ENCODE assay signal across 8 mouse cellular contexts in genomic region chr19:3935032-3935895, GRCm38 (mm10). TPM values are rescaled to one million over a fixed set of nuclear protein-coding genes. Genes with fewer than 3 reads are reported as not detected.
DNase-seq lines count a peak whose midpoint lies in the region; ATAC-seq and TF ChIP-seq lines count a peak whose summit lies in the region.

Gene Unc93b1, plus strand, starts transcription at chr19:3935186.

- WGBS in forebrain, embryonic 12.5 days, result 5% methylated on average over 42 of the region's 42 CpGs
- WGBS in lung, postnatal 0 days, result 7% methylated on average over 40 of the region's 42 CpGs
- WGBS in olfactory bulb, adult 2 months, result 14% methylated on average over 42 of the region's 42 CpGs

- no peaks in the 10 kb centered on the region for H3K9me3 ChIP-seq in CH12.LX (replicated peaks; ENCODE audit: low read length)
- H3K9me3 ChIP-seq in forebrain, embryonic 12.5 days, result no peaks in the 10 kb centered on the region
- no peaks in the 10 kb centered on the region for H3K9me3 ChIP-seq in lung, postnatal 0 days (ENCODE audit: low read length)

- TF ChIP-seq EP300 in CH12.LX (IDR thresholded peaks at IDR 0.05; ENCODE audit: low read length), result no peak; the same call in 1 of the 2 replicates
- TF ChIP-seq EP300 in lung, postnatal 0 days (IDR thresholded peaks at IDR 0.05), result no peak

- TF ChIP-seq POLR2A in CH12.LX (IDR thresholded peaks at IDR 0.05; ENCODE audit: low read depth, low read length), result peak; percentile 85
- TF ChIP-seq POLR2A in olfactory bulb, adult 2 months (IDR thresholded peaks at IDR 0.05; ENCODE audit: insufficient read depth, low read depth, low read length), result no peak

- peak within 1 kb of the TSS; percentile 86 for H3K9ac ChIP-seq in CH12.LX (ENCODE audit: insufficient read depth, low read depth)
- peak within 1 kb of the TSS; percentile 33 for H3K9ac ChIP-seq in forebrain, embryonic 12.5 days
- peak within 1 kb of the TSS; percentile 51 for H3K9ac ChIP-seq in lung, postnatal 0 days (replicated peaks; ENCODE audit: low read depth)

- TF ChIP-seq CTCF in CH12.LX (conservative IDR thresholded peaks at IDR 0.05 in 1 of 2, IDR thresholded peaks at IDR 0.05 in 1 of 2; ENCODE audit: low read depth in 2 of 2, low read length in 2 of 2), result no peak
- no peak for TF ChIP-seq CTCF in lung, postnatal 0 days (IDR thresholded peaks at IDR 0.05)
- TF ChIP-seq CTCF in olfactory bulb, adult 2 months (IDR thresholded peaks at IDR 0.05; ENCODE audit: insufficient read depth, low read depth, low read length), result no peak

- H3K4me3 ChIP-seq in CH12.LX (replicated peaks in 1 of 3; ENCODE audit: low read depth in 2 of 3, low read length in 2 of 3, poor library complexity in 1 of 3), result peak within 1 kb of the TSS; percentile 73 to 89 (median 84)
- peak within 1 kb of the TSS; percentile 40 for H3K4me3 ChIP-seq in forebrain, embryonic 12.5 days (replicated peaks)
- peak within 1 kb of the TSS; percentile 55 for H3K4me3 ChIP-seq in lung, postnatal 0 days (ENCODE audit: low read depth, low read length)
- peak within 1 kb of the TSS; percentile 47 for H3K4me3 ChIP-seq in olfactory bulb, adult 2 months (ENCODE audit: insufficient read depth, low read depth, low read length)

- peaks cover 24 to 64% of the 10 kb centered on the region in 2 experiments for H3K4me1 ChIP-seq in CH12.LX (ENCODE audit: control insufficient read depth in 1 of 2, insufficient read depth in 2 of 2)
- peaks cover 14% of the 10 kb centered on the region for H3K4me1 ChIP-seq in forebrain, embryonic 12.5 days
- peaks cover 9% of the 10 kb centered on the region; the same call in 1 of the 2 replicates for H3K4me1 ChIP-seq in lung, postnatal 0 days (ENCODE audit: insufficient read depth, low read depth, low read length)
- peaks cover 19% of the 10 kb centered on the region for H3K4me1 ChIP-seq in olfactory bulb, adult 2 months (ENCODE audit: control insufficient read depth, insufficient read depth, low read length)

- peaks cover 0 to 12% of the 10 kb centered on the region in 2 experiments for H3K36me3 ChIP-seq in CH12.LX (replicated peaks in 1 of 2; ENCODE audit: control insufficient read depth in 1 of 2, insufficient read depth in 1 of 2, low read length in 1 of 2)
- H3K36me3 ChIP-seq in forebrain, embryonic 12.5 days (replicated peaks), result no peaks in the 10 kb centered on the region
- no peaks in the 10 kb centered on the region for H3K36me3 ChIP-seq in lung, postnatal 0 days (ENCODE audit: insufficient read depth, low read length)

- intact Hi-C loops in heart, postnatal 36 days (cut with DNase I), result loop anchor here (2.0 kb wide), 1 partner anchor 28 kb away; the partner anchor contains the start of gene Tcirg1

- peak; percentile 90 for DNase-seq in CH12.LX (ENCODE audit: extremely low read depth)
- DNase-seq in adrenal gland, adult 8-10 months, result peak; percentile 82
- peak; percentile 70 to 72 for DNase-seq in heart, postnatal 36 days
- no peak for DNase-seq in layer of hippocampus, adult 18-20 months (ENCODE audit: low spot score in 2 of 2)
- DNase-seq in lung, postnatal 0 days (ENCODE audit: low spot score), result peak; percentile 93
- no peak for DNase-seq in cerebellum, postnatal 25 days

- in situ Hi-C loops in CH12.LX (cut with MboI; ENCODE audit: low pct_ligation_motif_present, low pct_unique_long_range_greater_than_20kb, low sequenced_read_pairs), result no loop called here

- no peaks in the 10 kb centered on the region for H3K79me2 ChIP-seq in CH12.LX (replicated peaks; ENCODE audit: control insufficient read depth, extremely low read depth, insufficient read depth, poor library complexity, severe bottlenecking)

- H3K27me3 ChIP-seq in CH12.LX (replicated peaks), result no peaks in the 10 kb centered on the region
- peaks cover 28% of the 10 kb centered on the region for H3K27me3 ChIP-seq in forebrain, embryonic 12.5 days
- no peaks in the 10 kb centered on the region for H3K27me3 ChIP-seq in lung, postnatal 0 days (replicated peaks; ENCODE audit: insufficient read depth, low read length)

- peak within 1 kb of the TSS; percentile 97 for H3K27ac ChIP-seq in CH12.LX (ENCODE audit: insufficient read depth, low read depth)
- no peak within 1 kb of the TSS for H3K27ac ChIP-seq in forebrain, embryonic 12.5 days
- H3K27ac ChIP-seq in lung, postnatal 0 days (ENCODE audit: low read length), result peak within 1 kb of the TSS; percentile 47; the same call in 1 of the 2 replicates
- no peak within 1 kb of the TSS for H3K27ac ChIP-seq in olfactory bulb, adult 2 months (ENCODE audit: insufficient read depth, low read depth, low read length)

- no peak; the same call in 1 of the 2 replicates for TF ChIP-seq RAD21 in CH12.LX (IDR thresholded peaks at IDR 0.05; ENCODE audit: low read depth, low read length)

- peak within 1 kb of the TSS; percentile 65 for H3K4me2 ChIP-seq in CH12.LX (ENCODE audit: insufficient read depth, low read depth, poor library complexity, severe bottlenecking)
- H3K4me2 ChIP-seq in forebrain, embryonic 12.5 days, result peak within 1 kb of the TSS; percentile 58
- H3K4me2 ChIP-seq in lung, postnatal 0 days (replicated peaks; ENCODE audit: low read depth, low read length), result peak within 1 kb of the TSS; percentile 92

- dilution Hi-C loops in CH12.LX (cut with MboI; ENCODE audit: extremely low pct_ligation_motif_present, extremely low pct_unique_long_range_greater_than_20kb, low sequenced_read_pairs), result no loop called here

- ATAC-seq in forebrain, embryonic 12.5 days (ENCODE audit: low FRiP score), result peak; percentile 71
- peak; percentile 94 for ATAC-seq in lung, postnatal 0 days

TF ChIP-seq in CH12.LX, 34 proteins besides CTCF, POLR2A, EP300 and RAD21 (continues in another document):
- no peak for TF ChIP-seq JUN (IDR thresholded peaks at IDR 0.05; ENCODE audit: insufficient read depth, low read depth, low read length)
- TF ChIP-seq MXI1 (IDR thresholded peaks at IDR 0.05; ENCODE audit: low read depth, low read length), result no peak
- 0 out of 2 replicates have a peak, but pooled peaks have one; percentile 22 for TF ChIP-seq MAX (IDR thresholded peaks at IDR 0.05; ENCODE audit: low read length)
- peak; percentile 60 for TF ChIP-seq ETS1 (conservative IDR thresholded peaks at IDR 0.05; ENCODE audit: low read depth, low read length)
- no peak for TF ChIP-seq ZC3H11A (IDR thresholded peaks at IDR 0.05; ENCODE audit: low read depth, low read length)
- no peak for TF ChIP-seq ZMIZ1 (IDR thresholded peaks at IDR 0.05; ENCODE audit: low read depth, low read length)
- TF ChIP-seq IRF4 (IDR thresholded peaks at IDR 0.05; ENCODE audit: low read depth, low read length), result peak; percentile 47; the same call in 1 of the 2 replicates
- TF ChIP-seq RCOR1 (conservative IDR thresholded peaks at IDR 0.05; ENCODE audit: low read depth, low read length), result no peak
- no peak for TF ChIP-seq USF2 (conservative IDR thresholded peaks at IDR 0.05; ENCODE audit: low read depth, low read length)
- no peak for TF ChIP-seq USF1 (IDR thresholded peaks at IDR 0.05; ENCODE audit: low read depth, low read length)
- no peak; the same call in 1 of the 2 replicates for TF ChIP-seq SMC3 (IDR thresholded peaks at IDR 0.05; ENCODE audit: low read depth, low read length)
- TF ChIP-seq SIN3A (IDR thresholded peaks at IDR 0.05; ENCODE audit: low read length), result peak; percentile 86
- peak; percentile 67 for TF ChIP-seq NELFE (IDR thresholded peaks at IDR 0.05; ENCODE audit: low read depth, low read length)
- no peak for TF ChIP-seq CHD1 (IDR thresholded peaks at IDR 0.05; ENCODE audit: low read depth, low read length)
- TF ChIP-seq ZKSCAN1 (IDR thresholded peaks at IDR 0.05; ENCODE audit: borderline replicate concordance, low read depth, low read length), result no peak
- TF ChIP-seq TCF12 (IDR thresholded peaks at IDR 0.05; ENCODE audit: low read depth, low read length), result peak; percentile 80
- peak; percentile 27 for TF ChIP-seq MEF2A (IDR thresholded peaks at IDR 0.05; ENCODE audit: borderline replicate concordance, low read depth, low read length)
- TF ChIP-seq TBP (conservative IDR thresholded peaks at IDR 0.05; ENCODE audit: low read depth, low read length), result 0 out of 2 replicates have a peak, but pooled peaks have one; percentile 46
- TF ChIP-seq ZNF384 (IDR thresholded peaks at IDR 0.05; ENCODE audit: low read depth, low read length), result 0 out of 2 replicates have a peak, but pooled peaks have one; percentile 7
- no peak for TF ChIP-seq E2F4 (IDR thresholded peaks at IDR 0.05; ENCODE audit: insufficient replicate concordance, low read depth, low read length)
- no peak for TF ChIP-seq MAFK (IDR thresholded peaks at IDR 0.05; ENCODE audit: insufficient replicate concordance, low read length)
- TF ChIP-seq KAT2A (IDR thresholded peaks at IDR 0.05; ENCODE audit: insufficient replicate concordance, low read length), result 0 out of 2 replicates have a peak, but pooled peaks have one; percentile 32
- no peak for TF ChIP-seq PAX5 (IDR thresholded peaks at IDR 0.05; ENCODE audit: low read length)
- peak; percentile 37 for TF ChIP-seq BHLHE40 (IDR thresholded peaks at IDR 0.05; ENCODE audit: low read depth, low read length)
- TF ChIP-seq GABPA (IDR thresholded peaks at IDR 0.05; ENCODE audit: insufficient replicate concordance, low read depth, low read length), result no peak
- TF ChIP-seq MYC (IDR thresholded peaks at IDR 0.05; ENCODE audit: low read depth, low read length), result peak; percentile 38; the same call in 1 of the 2 replicates
- TF ChIP-seq CHD2 (IDR thresholded peaks at IDR 0.05; ENCODE audit: low read length), result no peak
- 0 out of 2 replicates have a peak, but pooled peaks have one; percentile 34 for TF ChIP-seq NRF1 (IDR thresholded peaks at IDR 0.05; ENCODE audit: low read depth, low read length)
- no peak for TF ChIP-seq JUND (conservative IDR thresholded peaks at IDR 0.05; ENCODE audit: low read depth, low read length)
- TF ChIP-seq POLR2AphosphoS2 (IDR thresholded peaks at IDR 0.05; ENCODE audit: low read depth, low read length), result no peak
- TF ChIP-seq HCFC1 (IDR thresholded peaks at IDR 0.05; ENCODE audit: low read depth, low read length), result no peak
- no peak for TF ChIP-seq UBTF (IDR thresholded peaks at IDR 0.05; ENCODE audit: low read depth, low read length)

RNA-seq across cellular contexts. Expression of gene Unc93b1, which starts in this region (rescaled TPM):
- 77.9 and 84.7 TPM in 2 replicates for total RNA-seq in CH12.LX (2012; rRNA removed)
- 72.7 and 82.3 TPM in 2 replicates for total RNA-seq in CH12.LX (2014; rRNA removed)
- 105 and 117 TPM in 2 replicates for polyA plus RNA-seq in CH12.LX (2012; ENCODE audit: insufficient read length, low read depth)
- 10 to 100 TPM; 69.4 to 85.5 (median 71.5) TPM for total RNA-seq in adrenal gland, adult 8-10 months (2022)
- 4.8 TPM in 2 replicates for polyA plus RNA-seq in forebrain, embryonic 12.5 days (2016; fragmentation: Nextera tagmentation; extraction: Ambion mirVana)
- total RNA-seq in heart, postnatal 36 days (2021), result 10 to 100 TPM; 16.9 to 20.6 TPM
- total RNA-seq in layer of hippocampus, adult 18-20 months (2021), result 10 to 100 TPM; 13.6 to 15.9 TPM
- polyA plus RNA-seq in lung, postnatal 0 days (2015; fragmentation: Nextera tagmentation; extraction: Ambion mirVana), result 40.0 and 45.5 TPM in 2 replicates
- polyA plus RNA-seq in olfactory bulb, adult 2 months (2012; ENCODE audit: insufficient read depth, insufficient read length, low replicate concordance, missing spikeins), result not detected in 2 replicates

Comparison
In these comparisons a context has a peak if more than half of its experiments do, and no peak if none do; other contexts are left out.
1. DNase-seq: peak in CH12.LX (single experiment), adrenal gland, adult 8-10 months (single experiment), heart, postnatal 36 days (2 of 2) and lung, postnatal 0 days (single experiment); none in layer of hippocampus, adult 18-20 months (0 of 2) and cerebellum, postnatal 25 days (0 of 2).
2. H3K27ac ChIP-seq: peak in CH12.LX (single experiment) and lung, postnatal 0 days (single experiment); none in forebrain, embryonic 12.5 days (single experiment) and olfactory bulb, adult 2 months (single experiment).
3. H3K9ac ChIP-seq: peak in every context shown above with its lines; median percentile 86 in CH12.LX; 51 in lung, postnatal 0 days; 33 in forebrain, embryonic 12.5 days.
4. Peak in every context shown above with its lines, with median percentiles within 50 percentile points of each other: H3K4me2 ChIP-seq and H3K4me3 ChIP-seq.